Mouse (Mus musculus) CH12.LX (cell line): ENCODE results near the gene Rftn2. TPM values are rescaled to one million over a fixed set of nuclear protein-coding genes. Genes with fewer than 3 reads are reported as not detected.

Experiments
- DNase-seq: peaks from one replicate; pipeline ENCODE4 v3.0.0-alpha.2; 2013; ENCODE audit errors: extremely low read depth
- H3K27ac ChIP-seq: 2 replicates; pipeline ENCODE4 v1.5.1; 2012; ENCODE audit warnings: low read depth, mild to moderate bottlenecking, control low read depth, moderate library complexity; ENCODE audit not compliant: insufficient read depth
- H3K27me3 ChIP-seq: replicated peaks from 2 replicates; pipeline ENCODE3; 2012; ENCODE audit warnings: inconsistent platforms
- H3K36me3 ChIP-seq, 2 experiments: replicated peaks in 1 of 2; 2 replicates each; pipeline versions ENCODE3 to v1.6.1; 2012; ENCODE audit warnings: inconsistent platforms in 1 of 2, low read length in 1 of 2, mild to moderate bottlenecking in 1 of 2, mixed read lengths in 1 of 2, moderate library complexity in 1 of 2; ENCODE audit not compliant: control insufficient read depth in 1 of 2, insufficient read depth in 1 of 2
- H3K4me1 ChIP-seq, 2 experiments: 2 replicates each; pipeline ENCODE4 v1.6.1; 2012; ENCODE audit warnings: inconsistent platforms in 1 of 2, moderate library complexity in 1 of 2; ENCODE audit not compliant: insufficient read depth in 2 of 2, control insufficient read depth in 1 of 2
- H3K4me2 ChIP-seq: 2 replicates; pipeline ENCODE4 v1.6.1; 2012; ENCODE audit warnings: low read depth, mild to moderate bottlenecking, control low read depth; ENCODE audit not compliant: poor library complexity, insufficient read depth, severe bottlenecking
- H3K4me3 ChIP-seq, 3 experiments: fragments of 150-350 bp in 1 of 3; sonication (generic) in 1 of 3; replicated peaks in 1 of 3; 2 replicates each; pipeline versions ENCODE3 to v1.5.1; 2011 to 2012; ENCODE audit warnings: low read depth in 2 of 3, low read length in 2 of 3, mild to moderate bottlenecking in 2 of 3, moderate library complexity in 2 of 3, control low read depth in 1 of 3, improper control_type of control experiment in 1 of 3, inconsistent platforms in 1 of 3, mixed read lengths in 1 of 3; ENCODE audit not compliant: poor library complexity in 1 of 3
- H3K79me2 ChIP-seq: replicated peaks from 2 replicates; pipeline ENCODE4 v1.6.1; 2012; ENCODE audit warnings: mild to moderate bottlenecking, moderate library complexity; ENCODE audit not compliant: control insufficient read depth, poor library complexity, insufficient read depth, severe bottlenecking; ENCODE audit errors: extremely low read depth
- H3K9ac ChIP-seq: 2 replicates; pipeline ENCODE4 v1.6.1; 2012; ENCODE audit warnings: low read depth, mild to moderate bottlenecking, control low read depth, moderate library complexity; ENCODE audit not compliant: insufficient read depth
- H3K9me3 ChIP-seq: replicated peaks from 2 replicates; pipeline ENCODE3; 2012; ENCODE audit warnings: low read length, inconsistent platforms, mixed read lengths
- BHLHE40 ChIP-seq: IDR thresholded peaks from 2 replicates; pipeline ENCODE4 v1.6.1; 2011; ENCODE audit warnings: mild to moderate bottlenecking, low read depth, low read length, improper control_type of control experiment
- CHD1 ChIP-seq: IDR thresholded peaks from 2 replicates; pipeline ENCODE4 v1.6.1; 2012; ENCODE audit warnings: low read depth, low read length, improper control_type of control experiment, inconsistent platforms
- CHD2 ChIP-seq: IDR thresholded peaks from 2 replicates; pipeline ENCODE4 v1.6.1; 2011; ENCODE audit warnings: low read length, improper control_type of control experiment
- ELF1 ChIP-seq: IDR thresholded peaks from 2 replicates; pipeline ENCODE4 v1.6.1; 2014; ENCODE audit warnings: low read depth, mild to moderate bottlenecking, inconsistent platforms, low read length, improper control_type of control experiment
- EP300 ChIP-seq: IDR thresholded peaks from 2 replicates; pipeline ENCODE4 v1.6.1; 2011; ENCODE audit warnings: low read length, improper control_type of control experiment
- ETS1 ChIP-seq: conservative IDR thresholded peaks from 2 replicates; pipeline ENCODE4 v1.6.1; 2012; ENCODE audit warnings: low read depth, mild to moderate bottlenecking, inconsistent platforms, low read length, improper control_type of control experiment, moderate library complexity
- GABPA ChIP-seq: IDR thresholded peaks from 2 replicates; pipeline ENCODE4 v1.6.1; 2012; ENCODE audit warnings: low read depth, low read length, improper control_type of control experiment, inconsistent platforms; ENCODE audit not compliant: insufficient replicate concordance
- HCFC1 ChIP-seq: IDR thresholded peaks from 2 replicates; pipeline ENCODE4 v1.6.1; 2012; ENCODE audit warnings: low read depth, mild to moderate bottlenecking, inconsistent platforms, low read length, improper control_type of control experiment
- IRF4 ChIP-seq: IDR thresholded peaks from 2 replicates; pipeline ENCODE4 v1.6.1; 2014; ENCODE audit warnings: low read depth, mild to moderate bottlenecking, inconsistent platforms, low read length, improper control_type of control experiment
- JUN ChIP-seq: IDR thresholded peaks from 2 replicates; pipeline ENCODE4 v1.6.1; 2011; ENCODE audit warnings: low read depth, mild to moderate bottlenecking, low read length, improper control_type of control experiment, moderate library complexity; ENCODE audit not compliant: insufficient read depth
- JUND ChIP-seq: conservative IDR thresholded peaks from 2 replicates; pipeline ENCODE4 v1.6.1; 2011; ENCODE audit warnings: low read depth, low read length, improper control_type of control experiment
- MAFK ChIP-seq: IDR thresholded peaks from 2 replicates; pipeline ENCODE4 v1.6.1; 2011; ENCODE audit warnings: low read length, improper control_type of control experiment; ENCODE audit not compliant: insufficient replicate concordance
- MAZ ChIP-seq: IDR thresholded peaks from 2 replicates; pipeline ENCODE4 v1.6.1; 2012; ENCODE audit warnings: low read depth, mild to moderate bottlenecking, inconsistent platforms, low read length, improper control_type of control experiment, moderate library complexity
- MXI1 ChIP-seq: IDR thresholded peaks from 2 replicates; pipeline ENCODE4 v1.6.1; 2011; ENCODE audit warnings: mild to moderate bottlenecking, low read depth, low read length, improper control_type of control experiment
- MYC ChIP-seq: IDR thresholded peaks from 2 replicates; pipeline ENCODE4 v1.6.1; 2011; ENCODE audit warnings: low read depth, mild to moderate bottlenecking, improper control_type of control experiment, low read length
- NRF1 ChIP-seq: IDR thresholded peaks from 2 replicates; pipeline ENCODE4 v1.6.1; 2014; ENCODE audit warnings: low read depth, mild to moderate bottlenecking, inconsistent platforms, low read length, improper control_type of control experiment, moderate library complexity
- RCOR1 ChIP-seq: conservative IDR thresholded peaks from 2 replicates; pipeline ENCODE4 v1.6.1; 2012; ENCODE audit warnings: low read depth, mild to moderate bottlenecking, inconsistent platforms, low read length, improper control_type of control experiment
- SIN3A ChIP-seq: IDR thresholded peaks from 2 replicates; pipeline ENCODE4 v1.6.1; 2012; ENCODE audit warnings: low read length, improper control_type of control experiment, inconsistent platforms
- SMC3 ChIP-seq: IDR thresholded peaks from 2 replicates; pipeline ENCODE4 v1.6.1; 2011; ENCODE audit warnings: low read depth, low read length, improper control_type of control experiment
- TBP ChIP-seq: conservative IDR thresholded peaks from 2 replicates; pipeline ENCODE4 v1.6.1; 2011; ENCODE audit warnings: low read depth, low read length, improper control_type of control experiment
- USF1 ChIP-seq: IDR thresholded peaks from 2 replicates; pipeline ENCODE4 v1.6.1; 2014; ENCODE audit warnings: low read depth, mild to moderate bottlenecking, inconsistent platforms, low read length, improper control_type of control experiment
- USF2 ChIP-seq: conservative IDR thresholded peaks from 2 replicates; pipeline ENCODE4 v1.6.1; 2011; ENCODE audit warnings: low read depth, low read length, improper control_type of control experiment
- ZC3H11A ChIP-seq: IDR thresholded peaks from 2 replicates; pipeline ENCODE4 v1.6.1; 2012; ENCODE audit warnings: low read depth, mild to moderate bottlenecking, inconsistent platforms, low read length, improper control_type of control experiment
- ZKSCAN1 ChIP-seq: IDR thresholded peaks from 2 replicates; pipeline ENCODE4 v1.6.1; 2012; ENCODE audit warnings: low read depth, inconsistent platforms, low read length, improper control_type of control experiment, borderline replicate concordance
- ZNF384 ChIP-seq: IDR thresholded peaks from 2 replicates; pipeline ENCODE4 v1.6.1; 2012; ENCODE audit warnings: low read depth, low read length, improper control_type of control experiment, inconsistent platforms
- dilution Hi-C: fragments of 300-500 bp; cut with MboI; formaldehyde crosslinking; loops from 2 replicates; pipeline ENCODE4 v1.14.3; 2020; ENCODE audit warnings: low sequenced_read_pairs; ENCODE audit not compliant: extremely low pct_unique_long_range_greater_than_20kb, extremely low pct_ligation_motif_present
- in situ Hi-C: fragments of 300-500 bp; cut with MboI; formaldehyde crosslinking; loops from 3 replicates; pipeline ENCODE4 v1.14.3; 2019; ENCODE audit warnings: low sequenced_read_pairs, low pct_ligation_motif_present, low pct_unique_long_range_greater_than_20kb, mixed read lengths
- polyA plus RNA-seq: library from polyadenylated mRNA; unstranded; fragments of >175 nt; gene quantifications from 2 replicates; pipeline ENCODE4 v1.2.1, GENCODE M21; 2012; ENCODE audit warnings: low read depth; ENCODE audit not compliant: insufficient read length
- total RNA-seq, 2 experiments: library from RNA; depleted of rRNA; stranded (reverse); fragments of 300-350 nt in 1 of 2; fragments of >200 nt in 1 of 2; gene quantifications; 2 replicates each; pipeline ENCODE4 v1.2.3; 2012 to 2014

The Rftn2 gene
- total and polyA plus RNA-seq, 3 experiments: 0.91 to 1.4 (median 1.1) TPM

DNA sequence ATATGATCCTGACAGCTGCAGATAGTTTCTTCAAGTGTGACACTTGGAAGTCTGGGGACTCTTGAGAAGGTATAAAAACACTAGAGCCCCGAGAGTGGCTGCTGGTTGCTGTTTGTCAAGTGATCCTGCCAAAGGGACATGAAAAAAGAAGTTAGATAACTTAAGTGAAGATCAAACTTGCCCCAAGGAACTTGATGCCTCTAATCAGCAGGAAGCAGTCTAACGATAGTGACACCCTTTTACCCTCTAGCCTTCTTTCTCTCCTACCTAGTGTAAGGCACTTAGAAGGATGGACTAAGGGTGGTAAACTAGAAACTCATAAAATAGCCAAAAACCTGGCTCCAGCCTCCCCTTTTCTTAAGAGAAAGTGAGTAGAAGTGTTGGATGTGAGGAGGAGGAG lies 37.8 kb upstream of the Rftn2 start:
- Histone ChIP-seq H3K9me3 (no peaks in the 10 kb centered on the region), H3K79me2 (no peaks in the 10 kb centered on the region), H3K4me2 (no peak overlapping the region), H3K27me3 (no peaks in the 10 kb centered on the region), H3K9ac (no peak overlapping the region), H3K36me3 (no peaks in the 10 kb centered on the region), H3K27ac (no peak overlapping the region), H3K4me3 (no peak overlapping the region), H3K4me1 (no peaks in the 10 kb centered on the region)
- no peak for DNase-seq
- dilution Hi-C loops (no loop called here), in situ Hi-C loops (no loop called here)
- TF ChIP-seq ZC3H11A: no peak
- TF ChIP-seq MAFK: no peak
- TF ChIP-seq JUND: no peak
- no peak for TF ChIP-seq CHD1
- no peak for TF ChIP-seq MYC
- TF ChIP-seq ZKSCAN1: no peak
- TF ChIP-seq CHD2: no peak
- no peak for TF ChIP-seq ELF1
- no peak for TF ChIP-seq JUN
- no peak for TF ChIP-seq GABPA
- TF ChIP-seq ETS1: no peak
- no peak for TF ChIP-seq BHLHE40
- TF ChIP-seq SIN3A: no peak
- no peak for TF ChIP-seq IRF4
- no peak for TF ChIP-seq ZNF384
- TF ChIP-seq MXI1: no peak
- no peak for TF ChIP-seq SMC3
- no peak for TF ChIP-seq NRF1
- TF ChIP-seq, all 38 proteins: peak for 0

DNA sequence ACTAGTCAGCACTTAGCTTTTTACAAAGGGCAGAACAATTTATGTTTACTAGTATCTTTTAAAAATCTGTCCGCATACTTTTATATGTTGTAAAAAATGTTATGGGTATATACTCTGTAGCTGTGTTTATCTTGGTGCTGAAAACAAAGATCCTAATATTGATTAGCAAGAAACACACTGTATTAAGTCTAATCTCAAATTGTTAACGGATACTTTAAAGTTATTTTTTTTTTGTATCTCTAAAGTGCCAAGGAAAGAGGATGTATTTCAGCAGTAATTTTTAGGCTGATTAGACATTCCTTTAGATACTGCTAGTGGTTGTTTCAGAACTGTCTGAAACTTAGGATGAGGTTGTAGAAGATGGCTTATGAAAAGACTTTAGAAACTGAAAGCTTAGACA lies 19.8 kb upstream of the Rftn2 start:
- no peak overlapping the region for H3K9ac ChIP-seq

More for the DNA sequence above, 19.8 kb upstream of the Rftn2 start:
- H3K4me2 ChIP-seq: no peak overlapping the region
- peaks cover 16% of the 10 kb centered on the region; the same call in 1 of the 2 replicates for H3K79me2 ChIP-seq
- peaks cover 0 to 17% of the 10 kb centered on the region in 2 experiments; a peak in 2 of 4 replicates for H3K4me1 ChIP-seq
- H3K27ac ChIP-seq: no peak overlapping the region
- in situ Hi-C loops: no loop called here
- no peak overlapping the region for H3K4me3 ChIP-seq
- no peak for TF ChIP-seq JUN
- no peak for TF ChIP-seq ZKSCAN1
- no peak for TF ChIP-seq ETS1
- no peak for TF ChIP-seq JUND
- TF ChIP-seq EP300: no peak
- TF ChIP-seq MAFK: no peak
- no peak for TF ChIP-seq BHLHE40
- TF ChIP-seq USF1: no peak
- no peak for TF ChIP-seq TBP
- TF ChIP-seq ZC3H11A: no peak
- TF ChIP-seq RCOR1: no peak
- no peak for TF ChIP-seq HCFC1
- TF ChIP-seq USF2: no peak
- no peak for TF ChIP-seq GABPA
- TF ChIP-seq ZNF384: no peak
- no peak for TF ChIP-seq SMC3
- TF ChIP-seq MAZ: no peak
- TF ChIP-seq, all 38 proteins: peak for 0
- DNase-seq: no peak
- no peaks in the 10 kb centered on the region for H3K27me3 ChIP-seq
- H3K36me3 ChIP-seq: peaks cover 0 to 23% of the 10 kb centered on the region in 2 experiments
- dilution Hi-C loops: no loop called here
- H3K9me3 ChIP-seq: peaks cover 2% of the 10 kb centered on the region
